Mouse (Mus musculus): ENCODE data around the gene Minos1. TPM values are rescaled to one million over a fixed set of nuclear protein-coding genes. Genes with fewer than 3 reads are reported as not detected.

The Minos1 gene
- polyA plus RNA-seq, 1 experiment from 2014 or later: 777 TPM

- DNase-seq (ENCODE audit: low spot score): no peak
Observed at GRCm38 (mm10) chr4:139074060-139074459, 56.9 kb downstream of the Minos1 start.

- DNase-seq (ENCODE audit: low spot score): no peak
Observed at GRCm38 (mm10) chr4:139068287-139068686, 62.6 kb downstream of the Minos1 start.

- no peak for DNase-seq (ENCODE audit: low spot score)
Observed at GRCm38 (mm10) chr4:139064831-139065230, 66.1 kb downstream of the Minos1 start.

GRCm38 (mm10) chr4:139059569-139059968, 71.3 kb downstream of the Minos1 start:
- DNase-seq (ENCODE audit: low spot score): peak; percentile 18

- DNase-seq (ENCODE audit: low spot score): no peak
Observed at GRCm38 (mm10) chr4:139058029-139058428, 72.9 kb downstream of the Minos1 start.

GRCm38 (mm10) chr4:139057291-139057690, 73.6 kb downstream of the Minos1 start:
- no peak for DNase-seq (ENCODE audit: low spot score)

- no peak for DNase-seq (ENCODE audit: low spot score)
Observed at GRCm38 (mm10) chr4:139055744-139056143, 75.2 kb downstream of the Minos1 start.

GRCm38 (mm10) chr4:139055336-139055735, 75.6 kb downstream of the Minos1 start:
- no peak for DNase-seq (ENCODE audit: low spot score)

GRCm38 (mm10) chr4:139054300-139054923, 76.5 kb downstream of the Minos1 start:
- DNase-seq (ENCODE audit: low spot score): no peak

GRCm38 (mm10) chr4:139053391-139053790, 77.5 kb downstream of the Minos1 start:
- DNase-seq (ENCODE audit: low spot score): no peak

GRCm38 (mm10) chr4:139052796-139053195, 78.1 kb downstream of the Minos1 start:
- no peak for DNase-seq (ENCODE audit: low spot score)

Other genes with a start within 250 kb of the Minos1 start
- gene Otud3, start 217.2 kb downstream of the Minos1 start, polyA plus RNA-seq (2015; fragmentation: Nextera tagmentation; extraction: Ambion mirVana): 3.9 and 4.4 TPM in 2 replicates
- 0.61 and 1.1 TPM in 2 replicates for gene Rnf186, start 164.0 kb downstream of the Minos1 start, polyA plus RNA-seq (2015; fragmentation: Nextera tagmentation; extraction: Ambion mirVana)
- 10.7 and 11.4 TPM in 2 replicates for gene Tmco4, start 158.2 kb downstream of the Minos1 start, polyA plus RNA-seq (2015; fragmentation: Nextera tagmentation; extraction: Ambion mirVana)
- gene Htr6, start 55.5 kb downstream of the Minos1 start, polyA plus RNA-seq (2015; fragmentation: Nextera tagmentation; extraction: Ambion mirVana): not detected in 2 replicates
- 19.8 and 20.9 TPM in 2 replicates for gene Nbl1, start 38.1 kb downstream of the Minos1 start, polyA plus RNA-seq (2015; fragmentation: Nextera tagmentation; extraction: Ambion mirVana)
- gene Capzb, start 61.8 kb upstream of the Minos1 start, polyA plus RNA-seq (2015; fragmentation: Nextera tagmentation; extraction: Ambion mirVana): 415 and 425 TPM in 2 replicates
- 13.5 and 14.5 TPM in 2 replicates for gene Pqlc2, start 179.6 kb upstream of the Minos1 start, polyA plus RNA-seq (2015; fragmentation: Nextera tagmentation; extraction: Ambion mirVana)
- gene Akr7a5, start 179.6 kb upstream of the Minos1 start, polyA plus RNA-seq (2015; fragmentation: Nextera tagmentation; extraction: Ambion mirVana): 68.9 and 75.5 TPM in 2 replicates
- 115 and 116 TPM in 2 replicates for gene Mrto4, start 221.5 kb upstream of the Minos1 start, polyA plus RNA-seq (2015; fragmentation: Nextera tagmentation; extraction: Ambion mirVana)
- 16.8 and 17.8 TPM in 2 replicates for gene Emc1, start 221.5 kb upstream of the Minos1 start, polyA plus RNA-seq (2015; fragmentation: Nextera tagmentation; extraction: Ambion mirVana)
- 44.9 and 50.7 TPM in 2 replicates for gene Ubr4, start 221.5 kb upstream of the Minos1 start, polyA plus RNA-seq (2015; fragmentation: Nextera tagmentation; extraction: Ambion mirVana)